Mouse (Mus musculus): ENCODE data around the gene Lyrm4. TPM values are rescaled to one million over a fixed set of nuclear protein-coding genes. Genes with fewer than 3 reads are reported as not detected.
A peak's percentile ranks its signal among the peaks of the same experiment; 100 is the strongest.

Lyrm4 gene
- polyA plus RNA-seq, 1 experiment from 2014 or later = 26.1 TPM

DNA sequence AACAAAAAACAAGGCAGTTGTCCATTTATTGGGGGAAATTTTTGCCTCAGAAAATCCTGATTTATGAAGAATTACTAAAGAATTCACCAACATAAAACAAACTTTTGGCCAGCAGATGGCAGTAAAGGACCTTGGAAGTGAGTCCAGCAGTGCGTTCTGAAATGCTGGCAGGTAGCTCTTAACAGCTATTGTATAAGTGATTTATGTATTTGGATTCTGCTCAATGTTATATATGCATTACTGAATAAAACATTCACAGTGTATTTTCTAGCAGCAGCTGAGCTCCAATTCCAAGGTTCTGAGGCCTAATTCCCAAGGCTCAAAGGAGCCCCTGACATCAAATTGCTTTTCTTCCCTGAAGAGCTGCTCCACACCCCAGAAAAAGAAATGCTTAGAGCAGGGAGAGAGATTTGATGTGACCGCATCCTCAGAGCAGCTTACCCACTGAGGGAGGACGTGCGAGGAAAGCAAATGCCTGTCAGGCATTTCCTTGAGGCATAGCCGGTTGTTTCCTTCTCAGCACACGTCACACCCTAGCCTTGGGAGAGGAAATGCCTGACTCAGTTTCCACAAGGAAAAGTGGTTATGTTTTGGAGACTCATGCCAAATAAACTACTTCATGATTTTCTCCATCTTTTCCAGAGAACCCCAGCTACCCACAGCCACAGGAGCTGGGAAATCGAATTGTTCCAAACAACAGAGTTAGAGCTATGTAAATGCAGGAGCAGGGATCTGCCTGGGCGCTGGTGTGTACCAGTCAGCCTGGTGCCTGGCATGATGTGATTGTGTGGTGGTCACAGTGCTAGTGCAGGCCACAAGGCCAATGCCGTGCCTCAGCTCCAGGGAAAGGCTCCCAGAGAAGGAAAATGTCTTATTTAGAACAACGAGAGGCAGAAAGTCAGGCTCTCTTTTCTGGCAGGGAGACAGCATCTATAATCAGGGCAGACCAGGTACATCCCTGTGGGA, 97.7 kb downstream of the Lyrm4 start:
- H3K9me3 ChIP-seq (replicated peaks; ENCODE audit: control insufficient read depth, low read length) = no peaks in the 10 kb centered on the region
- no peak overlapping the region for H3K4me2 ChIP-seq (ENCODE audit: low read depth, low read length)
- H3K27me3 ChIP-seq (ENCODE audit: control insufficient read depth, insufficient read depth, low read length) = no peaks in the 10 kb centered on the region
- H3K4me3 ChIP-seq (ENCODE audit: low read length) = no peak overlapping the region
- no peaks in the 10 kb centered on the region for H3K36me3 ChIP-seq (ENCODE audit: control insufficient read depth, insufficient read depth)
- WGBS = 59% methylated on average over 10 of the region's 10 CpGs
- ATAC-seq (replicated peaks; ENCODE audit: extremely low read depth, insufficient read depth, low FRiP score) = no peak
- H3K4me1 ChIP-seq (ENCODE audit: control insufficient read depth, insufficient read depth, low read length) = peaks cover 24% of the 10 kb centered on the region
- H3K27ac ChIP-seq (ENCODE audit: low read length) = no peak overlapping the region
- H3K9ac ChIP-seq (ENCODE audit: low read length) = no peak overlapping the region

DNA sequence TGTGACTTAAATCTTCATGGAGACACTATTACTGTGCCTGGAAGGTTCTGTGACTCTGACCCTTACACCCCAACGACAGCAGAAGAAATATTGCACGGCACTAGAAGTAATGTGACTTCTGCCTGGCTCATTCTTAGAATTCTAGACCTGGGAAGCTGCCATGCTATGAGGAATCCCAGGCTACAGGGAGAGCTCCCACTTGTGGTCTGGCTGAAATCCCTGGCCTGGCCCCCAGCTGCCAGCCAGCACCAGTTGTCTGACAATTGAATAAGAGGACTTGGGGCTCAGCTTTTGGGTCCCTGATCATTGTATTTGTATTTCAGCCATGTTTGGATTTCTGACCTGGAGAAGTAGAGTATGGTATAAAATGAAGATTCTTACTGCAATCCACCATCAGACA, 99.3 kb downstream of the Lyrm4 start:
- Histone ChIP-seq H3K4me3 (ENCODE audit: low read length) (no peak overlapping the region), H3K9me3 (replicated peaks; ENCODE audit: control insufficient read depth, low read length) (no peaks in the 10 kb centered on the region), H3K27me3 (ENCODE audit: control insufficient read depth, insufficient read depth, low read length) (no peaks in the 10 kb centered on the region), H3K9ac (ENCODE audit: low read length) (no peak overlapping the region), H3K4me2 (ENCODE audit: low read depth, low read length) (no peak overlapping the region), H3K4me1 (ENCODE audit: control insufficient read depth, insufficient read depth, low read length) (peaks cover 26% of the 10 kb centered on the region), H3K27ac (ENCODE audit: low read length) (peak overlapping the region; percentile 35; the same call in 1 of the 2 replicates), H3K36me3 (ENCODE audit: control insufficient read depth, insufficient read depth) (no peaks in the 10 kb centered on the region)
- no peak for ATAC-seq (replicated peaks; ENCODE audit: extremely low read depth, insufficient read depth, low FRiP score)
- WGBS = 37% methylated on average over 2 of the region's 2 CpGs

DNA sequence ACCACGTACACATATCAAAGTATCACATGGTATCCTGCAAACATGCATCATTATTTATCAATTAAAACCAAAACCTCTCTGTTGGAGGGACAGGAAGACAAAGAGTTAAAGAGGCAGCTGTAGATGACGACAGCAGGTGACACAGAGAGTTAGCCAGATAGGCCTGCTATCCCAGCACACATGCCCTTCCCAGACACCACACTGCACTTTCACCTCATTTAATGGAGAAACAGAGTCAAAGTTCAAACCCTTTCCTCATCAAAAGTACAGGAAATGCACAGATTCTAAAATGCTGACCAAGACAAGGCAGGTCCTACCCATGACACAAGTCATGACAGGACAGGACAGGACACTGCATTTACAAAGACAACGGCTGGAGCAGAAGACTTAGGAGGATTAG, 101.7 kb downstream of the Lyrm4 start:
- WGBS = 60% methylated on average over 3 of the region's 3 CpGs
- no peak for ATAC-seq (replicated peaks; ENCODE audit: extremely low read depth, insufficient read depth, low FRiP score)
- H3K4me1 ChIP-seq (ENCODE audit: control insufficient read depth, insufficient read depth, low read length) = peaks cover 26% of the 10 kb centered on the region

DNA sequence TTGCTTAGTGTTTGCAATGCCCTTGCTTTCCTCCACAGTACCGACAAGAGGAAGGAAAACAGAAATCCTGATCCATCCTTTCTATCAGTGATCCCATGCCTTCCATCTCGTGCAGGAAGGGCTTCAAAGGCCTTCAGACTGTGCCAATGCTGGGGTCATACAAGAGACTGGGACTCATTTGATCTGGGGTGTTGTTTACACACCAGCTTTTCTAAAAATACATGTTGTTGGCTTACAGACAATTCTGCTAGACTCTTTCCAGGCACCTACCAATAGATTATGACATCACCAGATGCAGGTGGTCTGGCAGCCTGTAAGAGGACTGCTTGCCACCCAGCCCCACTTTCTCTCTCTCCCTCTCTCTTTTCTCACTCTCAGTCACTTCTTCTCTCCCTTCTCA, 107.3 kb downstream of the Lyrm4 start:
- Histone ChIP-seq H3K4me2 (ENCODE audit: low read depth, low read length) (no peak overlapping the region), H3K9me3 (replicated peaks; ENCODE audit: control insufficient read depth, low read length) (no peaks in the 10 kb centered on the region), H3K27me3 (ENCODE audit: control insufficient read depth, insufficient read depth, low read length) (no peaks in the 10 kb centered on the region), H3K27ac (ENCODE audit: low read length) (peak overlapping the region; percentile 47), H3K4me3 (ENCODE audit: low read length) (no peak overlapping the region), H3K36me3 (ENCODE audit: control insufficient read depth, insufficient read depth) (no peaks in the 10 kb centered on the region), H3K4me1 (ENCODE audit: control insufficient read depth, insufficient read depth, low read length) (peaks cover 13% of the 10 kb centered on the region), H3K9ac (ENCODE audit: low read length) (no peak overlapping the region)
- 34% methylated on average over 2 of the region's 2 CpGs for WGBS
- peak; percentile 49 for ATAC-seq (replicated peaks; ENCODE audit: extremely low read depth, insufficient read depth, low FRiP score)

More for the DNA sequence above, 101.7 kb downstream of the Lyrm4 start:
- Histone ChIP-seq H3K4me2 (ENCODE audit: low read depth, low read length) (no peak overlapping the region), H3K9me3 (replicated peaks; ENCODE audit: control insufficient read depth, low read length) (no peaks in the 10 kb centered on the region), H3K36me3 (ENCODE audit: control insufficient read depth, insufficient read depth) (no peaks in the 10 kb centered on the region), H3K4me3 (ENCODE audit: low read length) (no peak overlapping the region), H3K27ac (ENCODE audit: low read length) (no peak overlapping the region), H3K9ac (ENCODE audit: low read length) (no peak overlapping the region), H3K27me3 (ENCODE audit: control insufficient read depth, insufficient read depth, low read length) (no peaks in the 10 kb centered on the region)

DNA sequence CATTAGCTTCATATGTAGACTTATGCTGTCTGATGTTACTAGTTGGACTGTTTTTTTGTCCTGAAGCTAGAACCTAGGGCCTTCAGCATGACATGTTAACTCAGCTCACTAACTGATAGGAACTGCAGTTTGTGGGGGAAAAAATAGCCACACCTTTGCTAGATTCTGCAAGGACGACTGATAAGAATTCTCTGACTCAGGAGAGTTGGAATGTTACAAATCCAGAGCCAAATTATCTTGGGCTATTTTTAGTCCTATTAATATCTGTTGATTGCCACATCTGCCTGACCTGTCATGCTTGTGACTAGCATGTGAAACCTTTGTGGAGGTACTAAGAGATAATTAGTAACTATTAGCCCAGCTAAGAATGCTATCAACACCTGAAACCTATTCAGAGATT, 116.5 kb downstream of the Lyrm4 start:
- Histone ChIP-seq H3K4me3 (ENCODE audit: low read length) (no peak overlapping the region), H3K9me3 (replicated peaks; ENCODE audit: control insufficient read depth, low read length) (no peaks in the 10 kb centered on the region), H3K4me1 (ENCODE audit: control insufficient read depth, insufficient read depth, low read length) (peaks cover 27% of the 10 kb centered on the region), H3K36me3 (ENCODE audit: control insufficient read depth, insufficient read depth) (no peaks in the 10 kb centered on the region), H3K4me2 (ENCODE audit: low read depth, low read length) (no peak overlapping the region), H3K27me3 (ENCODE audit: control insufficient read depth, insufficient read depth, low read length) (no peaks in the 10 kb centered on the region), H3K27ac (ENCODE audit: low read length) (no peak overlapping the region), H3K9ac (ENCODE audit: low read length) (no peak overlapping the region)
- 21% methylated on average over 1 of the region's 1 CpGs for WGBS
- no peak for ATAC-seq (replicated peaks; ENCODE audit: extremely low read depth, insufficient read depth, low FRiP score)

DNA sequence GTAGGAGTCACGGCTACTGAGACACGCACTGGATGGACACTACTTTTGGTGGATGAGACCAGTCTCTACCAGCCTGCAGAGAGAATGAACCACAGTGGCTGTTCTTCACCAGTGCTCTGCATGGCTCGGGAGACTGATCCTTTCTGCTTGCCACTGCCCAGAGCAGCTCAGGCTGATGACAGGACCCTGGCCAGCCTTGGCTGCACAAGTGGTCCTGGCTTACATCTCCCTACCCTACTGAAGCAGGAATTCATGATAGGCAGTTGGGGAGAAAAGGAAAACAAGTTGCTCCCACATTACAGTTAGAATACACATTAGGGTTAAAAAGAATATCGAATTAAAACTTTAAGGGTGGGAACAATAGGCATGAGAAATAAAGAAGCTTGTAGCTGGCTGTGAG, 119.7 kb downstream of the Lyrm4 start:
- Histone ChIP-seq H3K27me3 (ENCODE audit: control insufficient read depth, insufficient read depth, low read length) (no peaks in the 10 kb centered on the region), H3K4me2 (ENCODE audit: low read depth, low read length) (no peak overlapping the region), H3K36me3 (ENCODE audit: control insufficient read depth, insufficient read depth) (no peaks in the 10 kb centered on the region), H3K27ac (ENCODE audit: low read length) (peak overlapping the region; percentile 78), H3K4me1 (ENCODE audit: control insufficient read depth, insufficient read depth, low read length) (peaks cover 48% of the 10 kb centered on the region), H3K9me3 (replicated peaks; ENCODE audit: control insufficient read depth, low read length) (no peaks in the 10 kb centered on the region), H3K9ac (ENCODE audit: low read length) (peak overlapping the region; percentile 38; the same call in 1 of the 2 replicates), H3K4me3 (ENCODE audit: low read length) (no peak overlapping the region)
- ATAC-seq (replicated peaks; ENCODE audit: extremely low read depth, insufficient read depth, low FRiP score) = peak; percentile 56
- WGBS = 57% methylated on average over 4 of the region's 4 CpGs

DNA sequence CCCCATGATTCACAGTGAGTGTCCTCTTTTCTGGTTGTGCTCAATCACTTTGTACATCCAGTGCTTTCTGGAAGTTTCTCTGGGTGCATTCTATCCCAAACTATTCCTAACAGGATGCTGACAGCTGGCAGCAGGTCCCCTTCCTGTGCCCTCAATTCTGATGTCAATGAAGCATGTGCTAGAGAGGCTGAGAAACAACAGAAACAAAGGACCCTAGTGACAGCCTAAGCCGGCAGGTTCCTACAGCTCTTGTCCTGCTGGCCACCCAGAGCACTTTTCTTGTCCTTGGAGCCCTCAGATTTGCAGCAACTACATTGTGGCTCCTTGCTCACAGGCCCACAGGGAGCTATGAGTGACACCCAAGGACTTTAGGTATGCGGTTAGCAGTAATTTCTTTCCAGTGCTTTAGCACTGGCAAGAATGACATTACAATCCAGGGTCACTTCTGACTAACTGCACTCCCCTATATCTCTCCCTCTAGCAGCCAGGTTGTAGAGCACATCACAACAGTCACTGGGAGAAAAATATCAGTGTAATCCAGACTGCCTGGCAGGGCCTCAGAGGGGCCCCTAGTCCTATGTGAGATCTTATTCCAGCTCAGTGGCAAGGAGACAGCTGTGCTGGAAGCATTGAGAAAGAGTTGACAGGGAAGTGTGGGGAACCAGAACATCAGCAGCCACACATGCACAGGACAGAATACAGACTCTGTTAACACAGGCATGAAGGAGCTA, 121.5 kb downstream of the Lyrm4 start:
- peak overlapping the region; percentile 84 for H3K27ac ChIP-seq (ENCODE audit: low read length)
- no peaks in the 10 kb centered on the region for H3K27me3 ChIP-seq (ENCODE audit: control insufficient read depth, insufficient read depth, low read length)
- no peaks in the 10 kb centered on the region for H3K36me3 ChIP-seq (ENCODE audit: control insufficient read depth, insufficient read depth)
- H3K4me1 ChIP-seq (ENCODE audit: control insufficient read depth, insufficient read depth, low read length) = peaks cover 48% of the 10 kb centered on the region
- no peak overlapping the region for H3K4me2 ChIP-seq (ENCODE audit: low read depth, low read length)
- H3K9me3 ChIP-seq (replicated peaks; ENCODE audit: control insufficient read depth, low read length) = no peaks in the 10 kb centered on the region
- 0 out of 2 replicates have a peak, but pooled peaks have one; percentile 10 for ATAC-seq (replicated peaks; ENCODE audit: extremely low read depth, insufficient read depth, low FRiP score)
- 0 out of 2 replicates have a peak overlapping the region, but pooled peaks have one; percentile 28 for H3K9ac ChIP-seq (ENCODE audit: low read length)
- 36% methylated on average over 2 of the region's 2 CpGs for WGBS
- no peak overlapping the region for H3K4me3 ChIP-seq (ENCODE audit: low read length)

DNA sequence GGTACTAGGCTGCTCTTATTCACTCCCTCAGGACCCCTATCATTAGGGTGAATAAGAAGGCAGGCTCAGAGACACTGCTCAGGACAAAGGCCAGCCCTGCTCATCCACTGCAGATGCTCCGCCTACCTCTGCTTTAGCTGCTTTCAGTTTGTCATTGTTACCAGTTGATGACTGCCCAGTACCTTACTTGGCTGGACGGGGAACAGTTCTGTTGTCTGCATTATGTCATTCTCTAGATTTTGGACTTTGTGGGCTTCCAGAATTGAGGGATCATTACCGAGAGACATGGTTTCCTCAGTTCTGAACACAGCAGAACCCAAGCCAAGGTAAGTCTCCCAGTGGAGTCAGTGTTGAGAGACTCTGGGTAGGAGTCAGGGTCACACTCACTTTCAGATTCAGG, 122.1 kb downstream of the Lyrm4 start:
- H3K27me3 ChIP-seq (ENCODE audit: control insufficient read depth, insufficient read depth, low read length) = no peaks in the 10 kb centered on the region
- no peak overlapping the region for H3K4me3 ChIP-seq (ENCODE audit: low read length)
- H3K27ac ChIP-seq (ENCODE audit: low read length) = peak overlapping the region; percentile 84
- H3K36me3 ChIP-seq (ENCODE audit: control insufficient read depth, insufficient read depth) = no peaks in the 10 kb centered on the region
- 85% methylated on average over 3 of the region's 3 CpGs for WGBS
- peaks cover 48% of the 10 kb centered on the region for H3K4me1 ChIP-seq (ENCODE audit: control insufficient read depth, insufficient read depth, low read length)
- H3K9ac ChIP-seq (ENCODE audit: low read length) = no peak overlapping the region
- no peaks in the 10 kb centered on the region for H3K9me3 ChIP-seq (replicated peaks; ENCODE audit: control insufficient read depth, low read length)
- ATAC-seq (replicated peaks; ENCODE audit: extremely low read depth, insufficient read depth, low FRiP score) = no peak
- H3K4me2 ChIP-seq (ENCODE audit: low read depth, low read length) = no peak overlapping the region

DNA sequence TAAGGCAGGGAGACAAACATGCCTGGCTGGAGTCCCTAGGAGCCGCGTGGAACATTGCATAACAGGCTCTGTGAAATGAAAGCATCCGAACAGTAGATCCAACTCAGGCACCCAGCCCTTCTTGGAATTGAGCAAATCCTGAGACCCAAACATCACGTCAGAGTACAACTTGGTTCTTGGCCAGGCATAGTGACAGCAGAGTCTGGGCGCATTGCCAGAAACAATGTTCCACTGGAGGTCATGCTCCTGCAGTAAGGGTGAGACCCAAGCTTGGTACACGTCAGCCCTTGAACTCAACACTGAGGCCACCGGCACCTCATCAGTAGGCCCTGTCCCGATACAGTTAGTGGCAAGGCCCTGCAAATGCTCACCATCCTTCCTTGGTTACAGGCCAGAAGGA, 123.3 kb downstream of the Lyrm4 start:
- no peak overlapping the region for H3K4me2 ChIP-seq (ENCODE audit: low read depth, low read length)
- H3K27ac ChIP-seq (ENCODE audit: low read length) = peak overlapping the region; percentile 84
- ATAC-seq (replicated peaks; ENCODE audit: extremely low read depth, insufficient read depth, low FRiP score) = peak; percentile 77
- H3K4me1 ChIP-seq (ENCODE audit: control insufficient read depth, insufficient read depth, low read length) = peaks cover 57% of the 10 kb centered on the region
- no peak overlapping the region for H3K4me3 ChIP-seq (ENCODE audit: low read length)
- WGBS = 21% methylated on average over 8 of the region's 8 CpGs
- no peaks in the 10 kb centered on the region for H3K27me3 ChIP-seq (ENCODE audit: control insufficient read depth, insufficient read depth, low read length)
- no peaks in the 10 kb centered on the region for H3K36me3 ChIP-seq (ENCODE audit: control insufficient read depth, insufficient read depth)
- no peak overlapping the region for H3K9ac ChIP-seq (ENCODE audit: low read length)
- H3K9me3 ChIP-seq (replicated peaks; ENCODE audit: control insufficient read depth, low read length) = no peaks in the 10 kb centered on the region
